Mouse (Mus musculus) stomach, postnatal 0 days (tissue): ENCODE data around the gene Scamp4. TPM values are rescaled to one million over a fixed set of nuclear protein-coding genes. Genes with fewer than 3 reads are reported as not detected.

Experiments
- ATAC-seq: fragments of 200-750 bp; cut with Nextera tagmentation; 2 replicates; pipeline ENCODE4 v1.8.0; 2017; ENCODE audit not compliant: low FRiP score, low TSS enrichment
- DNase-seq: peaks from one replicate; pipeline ENCODE4 v3.0.0-alpha.2; 2016; ENCODE audit warnings: low spot score
- H3K27ac ChIP-seq: fragments of 300-500 bp; sonication (generic); replicated peaks from 2 replicates; pipeline ENCODE4 v1.5.1; 2014; ENCODE audit warnings: mild to moderate bottlenecking, control low read depth
- H3K27me3 ChIP-seq: fragments of 300-500 bp; sonication (generic); 2 replicates; pipeline ENCODE4 v1.6.1; 2014; ENCODE audit warnings: low read length; ENCODE audit not compliant: control insufficient read depth, insufficient read depth
- H3K36me3 ChIP-seq: fragments of 300-500 bp; sonication (generic); 2 replicates; pipeline ENCODE4 v1.6.1; 2014; ENCODE audit warnings: low read length, mixed read lengths; ENCODE audit not compliant: control insufficient read depth, insufficient read depth
- H3K4me1 ChIP-seq: fragments of 300-500 bp; sonication (generic); replicated peaks from 2 replicates; pipeline ENCODE4 v1.6.1; 2014; ENCODE audit warnings: antibody characterized with exemption; ENCODE audit not compliant: control insufficient read depth, insufficient read depth
- H3K4me2 ChIP-seq: fragments of 300-500 bp; sonication (generic); replicated peaks from 2 replicates; pipeline ENCODE4 v1.6.1; 2014; ENCODE audit warnings: low read depth, mild to moderate bottlenecking, control low read depth, moderate library complexity
- H3K4me3 ChIP-seq: fragments of 300-500 bp; sonication (generic); 2 replicates; pipeline ENCODE4 v1.5.1; 2014; ENCODE audit warnings: low read depth, low read length, control low read depth
- H3K9ac ChIP-seq: fragments of 300-500 bp; sonication (generic); 2 replicates; pipeline ENCODE4 v1.6.1; 2014; ENCODE audit warnings: mild to moderate bottlenecking, low read length, control low read depth, mixed read lengths
- H3K9me3 ChIP-seq: fragments of 300-500 bp; sonication (generic); 2 replicates; pipeline ENCODE4 v1.6.1; 2016; ENCODE audit warnings: low read length; ENCODE audit not compliant: control insufficient read depth
- CTCF ChIP-seq: IDR thresholded peaks from 2 replicates; pipeline ENCODE4 v1.5.1; 2016; ENCODE audit warnings: antibody characterized with exemption, low read depth, mild to moderate bottlenecking, moderate library complexity
- EP300 ChIP-seq: optimal IDR thresholded peaks from 2 replicates; pipeline ENCODE3; 2016; ENCODE audit warnings: antibody characterized with exemption
- WGBS: fragments of 180-500 bp; shearing (Covaris S2); extraction: QIAGEN DNeasy Blood & Tissue Kit; methylation state at CpG from one replicate; pipeline ENCODE4 v1.1.7; 2014; 5-methylcytosine and 5-hydroxymethylcytosine counted together
- polyA plus RNA-seq: library from polyadenylated mRNA; unstranded; fragments of >200 nt; fragmentation: Nextera tagmentation; extraction: Ambion mirVana; gene quantifications from 2 replicates; pipeline ENCODE4 v1.2.1, GENCODE M21; 2015

Scamp4 gene
- polyA plus RNA-seq, 1 experiment from 2014 or later, result 67.8 TPM

- H3K27ac ChIP-seq, result peak overlapping the region; percentile 78
- no peaks in the 10 kb centered on the region for H3K27me3 ChIP-seq
- H3K4me3 ChIP-seq, result peak overlapping the region; percentile 88
- peak overlapping the region; percentile 93 for H3K9ac ChIP-seq
- DNase-seq (no peak), ATAC-seq (peak; percentile 25)
- peak overlapping the region; percentile 98 for H3K4me2 ChIP-seq
- H3K4me1 ChIP-seq, result peaks cover 8% of the 10 kb centered on the region; the same call in 1 of the 2 replicates
- no peak for TF ChIP-seq CTCF
- TF ChIP-seq EP300, result no peak
- 3% methylated on average over 12 of the region's 12 CpGs for WGBS
- H3K9me3 ChIP-seq, result no peaks in the 10 kb centered on the region
- no peaks in the 10 kb centered on the region for H3K36me3 ChIP-seq
Measured at GRCm38 (mm10) chr10:80655406-80656129, 52.9 kb downstream of the Scamp4 start.

DNA sequence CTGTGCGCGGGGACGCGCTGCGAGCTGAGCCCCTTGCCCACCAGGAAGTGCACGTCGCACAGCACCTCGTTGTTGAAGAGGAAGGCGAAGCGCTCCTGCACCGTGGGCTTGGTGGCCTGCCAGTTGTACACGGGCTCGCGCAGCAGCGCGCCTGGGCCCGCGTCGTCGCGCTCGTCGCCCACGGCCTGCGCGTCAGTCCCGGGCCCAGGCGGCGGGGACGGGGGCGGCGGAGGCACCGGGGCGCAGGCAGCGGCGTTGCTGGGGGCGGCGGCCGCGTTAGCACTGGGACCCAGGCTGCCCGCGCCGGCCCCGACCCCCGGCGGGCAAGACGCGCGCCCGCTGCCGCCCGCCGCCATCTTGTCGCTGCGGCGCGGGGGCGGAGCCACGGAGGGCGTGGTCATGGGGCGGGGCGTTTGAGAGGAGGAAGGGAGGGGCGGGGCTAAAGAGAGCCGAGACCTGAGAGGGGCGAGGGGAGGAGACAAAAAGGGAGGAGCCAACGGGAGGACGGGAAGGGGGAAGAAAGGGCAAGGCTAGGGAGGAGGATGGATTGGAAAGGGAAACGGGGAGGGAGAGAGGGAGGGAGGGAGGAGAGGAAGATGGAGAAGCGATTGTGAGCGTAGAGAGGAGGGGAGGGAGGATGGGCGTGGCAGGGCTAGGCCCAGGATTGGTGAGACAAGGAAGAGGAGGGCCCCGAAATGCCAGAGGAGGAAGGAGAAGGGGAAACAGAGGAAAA is 53.6 kb downstream of the Scamp4 start:
- TF ChIP-seq CTCF, result no peak
- TF ChIP-seq EP300, result no peak
- peak overlapping the region; percentile 98 for H3K4me2 ChIP-seq
- no peaks in the 10 kb centered on the region for H3K27me3 ChIP-seq
- no peaks in the 10 kb centered on the region for H3K36me3 ChIP-seq
- H3K27ac ChIP-seq, result peak overlapping the region; percentile 90
- peak overlapping the region; percentile 93 for H3K9ac ChIP-seq
- DNase-seq, result peak; percentile 98
- under 1% methylated on average over 62 of the region's 72 CpGs for whole genome bisulfite sequencing
- H3K9me3 ChIP-seq, result no peaks in the 10 kb centered on the region
- peak; percentile 88 for ATAC-seq
- H3K4me3 ChIP-seq, result peak overlapping the region; percentile 88
- H3K4me1 ChIP-seq, result peaks cover 8% of the 10 kb centered on the region; the same call in 1 of the 2 replicates

GRCm38 (mm10) chr10:80656863-80657623 is 54.4 kb downstream of the Scamp4 start, which contains the start of gene Btbd2:
TSS of gene Btbd2 (minus strand) at chr10:80657071.
- WGBS, result 19% methylated on average over 15 of the region's 15 CpGs
- Histone ChIP-seq H3K9me3 (no peaks in the 10 kb centered on the region), H3K36me3 (no peaks in the 10 kb centered on the region), H3K4me1 (peaks cover 8% of the 10 kb centered on the region; the same call in 1 of the 2 replicates), H3K4me2 (peak within 1 kb of the TSS; percentile 98), H3K27ac (peak within 1 kb of the TSS; percentile 90), H3K9ac (peak within 1 kb of the TSS; percentile 93), H3K27me3 (no peaks in the 10 kb centered on the region), H3K4me3 (peak within 1 kb of the TSS; percentile 88)
- ATAC-seq (peak; percentile 33), DNase-seq (no peak)
- no peak for TF ChIP-seq CTCF
- TF ChIP-seq EP300, result no peak

DNA sequence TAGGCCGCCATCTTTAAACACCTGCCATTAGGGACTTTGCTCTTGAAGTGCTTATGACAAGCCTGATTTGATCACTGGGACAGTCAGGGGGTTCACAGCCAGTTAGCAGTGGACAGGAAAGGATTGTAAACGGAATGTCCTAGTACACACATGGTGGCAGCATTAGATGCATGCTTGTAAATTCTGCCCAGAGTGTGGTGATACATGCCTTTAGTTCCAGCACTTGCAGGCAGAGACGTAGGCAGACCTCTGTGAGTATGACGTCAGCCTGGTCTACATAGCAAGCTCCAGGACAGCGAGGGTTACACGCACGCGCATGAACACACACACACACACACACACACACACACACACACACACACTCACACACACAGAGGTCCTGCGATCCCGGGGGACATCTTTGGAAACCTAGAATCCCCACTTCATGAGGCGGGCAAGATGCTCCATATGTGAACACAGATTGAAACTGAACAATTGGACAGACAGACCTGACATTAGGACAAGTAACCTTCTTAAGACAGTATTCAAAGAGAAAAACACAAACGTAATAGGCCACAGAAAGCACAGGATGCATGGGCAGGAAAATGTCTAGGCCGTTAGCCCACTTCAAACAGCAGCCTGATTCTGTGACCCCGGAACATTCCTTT is 55.6 kb downstream of the Scamp4 start:
- no peaks in the 10 kb centered on the region for H3K9me3 ChIP-seq
- no peak overlapping the region for H3K9ac ChIP-seq
- peaks cover 8% of the 10 kb centered on the region; the same call in 1 of the 2 replicates for H3K4me1 ChIP-seq
- DNase-seq (no peak), ATAC-seq (no peak)
- H3K4me2 ChIP-seq, result no peak overlapping the region
- H3K27me3 ChIP-seq, result no peaks in the 10 kb centered on the region
- no peak overlapping the region for H3K4me3 ChIP-seq
- no peak for TF ChIP-seq EP300
- TF ChIP-seq CTCF, result no peak
- H3K36me3 ChIP-seq, result no peaks in the 10 kb centered on the region
- 81% methylated on average over 14 of the region's 14 CpGs for WGBS
- H3K27ac ChIP-seq, result no peak overlapping the region

DNA sequence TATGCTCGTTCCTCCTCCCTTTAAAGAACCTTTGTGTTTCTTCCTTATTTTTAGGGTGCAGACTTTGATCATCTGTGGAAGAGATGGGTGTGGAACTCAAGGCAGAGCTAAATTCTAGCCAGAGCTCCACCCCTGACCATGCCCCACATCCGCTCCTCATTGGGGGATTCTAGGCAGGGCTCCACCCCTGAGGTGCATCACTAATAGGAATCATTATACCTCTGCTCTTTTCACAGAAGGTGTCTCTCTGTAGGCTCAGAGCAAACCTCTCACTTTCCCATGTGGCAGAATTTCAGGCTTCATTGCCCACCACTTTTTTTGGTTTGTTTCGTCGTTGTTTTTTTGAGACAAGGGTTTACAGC is 56.1 kb downstream of the Scamp4 start:
- Histone ChIP-seq H3K36me3 (no peaks in the 10 kb centered on the region), H3K4me3 (no peak overlapping the region), H3K9ac (0 out of 2 replicates have a peak overlapping the region, but pooled peaks have one; percentile 32), H3K4me2 (peak overlapping the region; percentile 37; the same call in 1 of the 2 replicates), H3K9me3 (no peaks in the 10 kb centered on the region), H3K27me3 (no peaks in the 10 kb centered on the region), H3K27ac (peak overlapping the region; percentile 53; the same call in 1 of the 2 replicates), H3K4me1 (peaks cover 8% of the 10 kb centered on the region; the same call in 1 of the 2 replicates)
- DNase-seq (no peak), ATAC-seq (no peak)
- no peak for TF ChIP-seq CTCF
- no peak for TF ChIP-seq EP300
- WGBS, result 64% methylated on average over 4 of the region's 4 CpGs
